Mouse (Mus musculus): ENCODE measurements around the gene Bckdhb.

- TF ChIP-seq POLR2A (IDR thresholded peaks at IDR 0.05; ENCODE audit: low read depth, low read length) (no peak), CTCF (IDR thresholded peaks at IDR 0.05; ENCODE audit: extremely low read depth, insufficient read depth, insufficient read length, insufficient replicate concordance) (no peak)
Observed at GRCm38 (mm10) chr9:83981234-83981633, 56.3 kb downstream of the Bckdhb start.

Data from spleen, adult 2 months (tissue).